Comparison of ENCODE assay signal across 16 mouse cellular contexts in the genomic region with DNA sequence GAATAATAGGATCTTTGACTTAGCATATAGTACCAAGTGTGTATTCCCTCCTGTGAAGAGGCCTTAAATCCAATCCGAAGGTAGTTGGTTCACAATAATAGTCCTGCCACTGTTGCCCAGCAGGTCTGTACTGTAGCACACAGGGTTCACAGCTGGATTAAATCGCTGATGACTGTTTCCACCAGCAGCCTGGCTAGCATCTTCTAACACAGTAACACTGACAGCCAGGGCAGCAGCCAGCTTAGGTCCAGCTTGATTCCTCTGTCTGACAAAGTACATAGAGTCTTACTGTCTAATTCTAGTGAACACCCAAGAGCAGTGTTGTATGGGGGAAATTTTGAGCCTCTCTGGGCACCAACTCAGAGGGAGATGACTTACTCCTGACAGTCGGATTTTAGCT.
"Had no signal": no experiment of that assay in that cellular context is flagged by ENCODE, and none has a peak within 500 bp of the region (broad histone marks: within the 10 kb centered on the region; RNA-seq: fewer than 3 reads in every experiment).

No protein-coding gene starts in this region.

- H3K27ac ChIP-seq: layer of hippocampus, adult 2 months; limb, embryonic 12.5 days; liver, embryonic 13.5 days; midbrain, embryonic 10.5 days; neural tube, embryonic 15.5 days; stomach, embryonic 15.5 days had no signal

- H3K27me3 ChIP-seq: limb, embryonic 12.5 days; liver, embryonic 13.5 days; neural tube, embryonic 15.5 days; stomach, embryonic 15.5 days had no signal

- H3K36me3 ChIP-seq: midbrain, embryonic 10.5 days; stomach, embryonic 15.5 days had no signal

- H3K4me2 ChIP-seq: limb, embryonic 12.5 days; liver, embryonic 13.5 days; neural tube, embryonic 15.5 days; stomach, embryonic 15.5 days had no signal

- H3K4me3 ChIP-seq: layer of hippocampus, adult 2 months; limb, embryonic 12.5 days; liver, embryonic 13.5 days; midbrain, embryonic 10.5 days; myocyte; neural tube, embryonic 15.5 days; stomach, embryonic 15.5 days had no signal

- H3K9ac ChIP-seq: limb, embryonic 12.5 days; liver, embryonic 13.5 days; liver, postnatal 0 days; neural tube, embryonic 15.5 days; stomach, embryonic 15.5 days had no signal

- DNase-seq: kidney, adult 11 months; kidney, postnatal 10 days; kidney, postnatal 4 days; liver; liver, embryonic 13.5 days; liver, postnatal 0 days; midbrain, embryonic 14.5 days; spleen, adult 18-20 months; thymus, adult 2 months; thymus, postnatal 25 days had no signal

- H3K4me1 ChIP-seq: midbrain, embryonic 10.5 days; neural tube, embryonic 15.5 days; stomach, embryonic 15.5 days had no signal

- H3K9me3 ChIP-seq: limb, embryonic 12.5 days; liver, embryonic 13.5 days; midbrain, embryonic 10.5 days; neural tube, embryonic 15.5 days; stomach, embryonic 15.5 days had no signal

- ATAC-seq: liver, postnatal 0 days had no signal
